Mouse (Mus musculus) 3134 (cell line): Measurements from ENCODE around the gene A730046J19Rik.

Source experiments
- DNase-seq: peaks from one replicate; pipeline ENCODE4 v3.0.0-alpha.2; 2011; ENCODE audit warnings: low spot score; ENCODE audit not compliant: insufficient read length; ENCODE audit errors: extremely low read depth

A730046J19Rik gene

GRCm38 (mm10) chrX:144153523-144153922 is at the start of gene A730046J19Rik:
Gene A730046J19Rik (plus strand): TSS chrX:144153695.
- no peak for DNase-seq

DNA sequence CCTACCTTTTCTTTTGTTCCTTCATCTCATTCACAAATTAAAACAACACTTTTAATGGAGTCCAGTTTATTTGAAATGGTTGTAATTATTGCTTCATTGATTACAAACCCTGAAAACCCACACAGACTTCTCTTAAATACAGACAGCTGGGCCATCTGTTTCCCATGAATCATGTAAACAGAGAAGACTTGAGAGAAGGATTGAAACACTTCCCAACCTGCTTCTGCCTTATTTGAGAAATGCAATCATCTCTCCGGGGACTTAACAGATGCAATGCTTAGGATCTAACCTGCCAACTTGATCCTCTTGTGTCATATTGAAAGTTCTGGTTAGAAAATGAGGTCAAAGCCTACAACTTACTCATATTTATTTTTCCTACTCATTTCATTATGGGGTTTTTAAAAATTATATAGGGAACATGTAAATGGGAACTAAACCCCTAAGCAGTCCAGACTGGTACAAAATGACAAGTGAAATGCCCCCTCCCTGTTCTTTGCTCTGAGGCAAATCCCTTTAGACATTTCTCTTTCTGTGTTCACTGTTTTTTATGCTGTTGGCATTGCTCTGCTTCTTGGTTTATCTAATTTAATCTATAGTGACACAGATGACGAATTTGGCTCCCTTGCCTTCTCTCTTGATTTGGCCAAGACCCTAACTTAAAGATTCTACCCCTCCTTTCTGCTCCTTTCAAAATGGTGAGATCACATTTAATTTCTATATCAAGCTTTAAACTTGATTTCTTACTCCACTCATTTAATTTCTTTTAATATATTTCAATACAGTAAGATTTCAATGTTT is 48.7 kb upstream of the A730046J19Rik start:
- DNase-seq, result no peak

DNA sequence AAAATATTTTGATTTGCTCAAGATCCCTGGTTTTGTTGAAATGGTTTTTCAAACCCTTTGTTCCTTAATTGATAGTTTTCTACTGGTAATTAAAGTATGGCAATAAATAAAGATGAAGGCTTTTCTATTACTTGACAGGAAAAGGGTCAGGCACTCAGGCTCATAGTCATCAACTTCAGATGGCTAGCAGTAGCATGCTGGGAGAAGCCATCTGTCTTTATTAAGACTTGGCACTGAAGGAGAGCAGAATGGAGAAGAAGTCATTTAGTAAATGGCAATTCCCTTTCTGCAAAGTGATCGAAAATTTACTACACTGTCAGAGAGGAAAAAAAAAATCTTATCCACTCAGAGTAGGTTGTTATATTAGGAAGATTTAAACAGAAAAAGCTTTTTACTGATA is 17.2 kb upstream of the A730046J19Rik start:
- no peak for DNase-seq

GRCm38 (mm10) chrX:144149987-144150386 is 3.5 kb upstream of the A730046J19Rik start:
- DNase-seq, result no peak

DNA sequence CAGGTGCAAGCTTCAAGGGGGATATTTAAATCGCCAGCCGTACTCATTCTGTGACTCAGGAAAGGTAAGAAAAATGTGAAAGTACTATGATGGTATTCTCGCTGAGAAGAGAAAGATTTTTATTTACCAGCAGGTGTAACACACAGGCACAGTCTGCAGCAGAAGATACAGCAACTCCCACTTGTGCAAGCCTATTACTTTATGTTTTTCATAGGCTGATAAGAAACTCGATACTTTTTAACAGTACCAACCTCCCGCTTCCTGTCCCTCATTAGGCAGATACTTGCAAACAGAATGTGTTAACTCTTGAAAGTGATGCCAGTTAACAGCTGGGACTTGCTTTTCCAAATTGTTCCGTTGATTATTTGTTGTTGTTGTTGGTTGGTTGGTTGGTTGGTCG is 616 bp downstream of the A730046J19Rik start:
- no peak for DNase-seq

GRCm38 (mm10) chrX:144162936-144163335 is 9.4 kb downstream of the A730046J19Rik start:
- peak; percentile 20 for DNase-seq
